Mouse (Mus musculus) stomach, embryonic 15.5 days (tissue): ENCODE measurements around the gene Nr2f6. TPM values are rescaled to one million over a fixed set of nuclear protein-coding genes. Genes with fewer than 3 reads are reported as not detected.
A peak's percentile ranks its signal among the peaks of the same experiment; 100 is the strongest.

Experiments used
- ATAC-seq: fragments of 200-750 bp; cut with Nextera tagmentation; 2 replicates; pipeline ENCODE4 v1.8.0; 2017; ENCODE audit warnings: low read depth, moderate number of reproducible peaks, moderate TSS enrichment; ENCODE audit not compliant: insufficient read depth, low FRiP score
- H3K27ac ChIP-seq: fragments of 300-500 bp; sonication (generic); 2 replicates; pipeline ENCODE4 v1.5.1; 2015; ENCODE audit warnings: mild to moderate bottlenecking, inconsistent platforms
- H3K27me3 ChIP-seq: fragments of 300-500 bp; sonication (generic); replicated peaks from 2 replicates; pipeline ENCODE4 v1.6.1; 2015; ENCODE audit warnings: inconsistent platforms
- H3K36me3 ChIP-seq: fragments of 300-500 bp; sonication (generic); 2 replicates; pipeline ENCODE4 v1.6.1; 2015; ENCODE audit warnings: inconsistent platforms
- H3K4me1 ChIP-seq: fragments of 300-500 bp; sonication (generic); 2 replicates; pipeline ENCODE4 v1.6.1; 2015; ENCODE audit warnings: inconsistent platforms
- H3K4me2 ChIP-seq: fragments of 300-500 bp; sonication (generic); 2 replicates; pipeline ENCODE4 v1.6.1; 2015; ENCODE audit warnings: mild to moderate bottlenecking, inconsistent platforms
- H3K4me3 ChIP-seq: fragments of 300-500 bp; sonication (generic); replicated peaks from 2 replicates; pipeline ENCODE4 v1.5.1; 2015; ENCODE audit warnings: inconsistent platforms
- H3K9ac ChIP-seq: fragments of 300-500 bp; sonication (generic); 2 replicates; pipeline ENCODE4 v1.6.1; 2015; ENCODE audit warnings: inconsistent platforms
- H3K9me3 ChIP-seq: fragments of 300-500 bp; sonication (generic); 2 replicates; pipeline ENCODE4 v1.6.1; 2016; ENCODE audit warnings: inconsistent platforms
- WGBS: fragments of 180-500 bp; shearing (Covaris S2); methylation state at CpG from one replicate; pipeline ENCODE4 v1.1.7; 2015; 5-methylcytosine and 5-hydroxymethylcytosine counted together
- polyA plus RNA-seq: library from polyadenylated mRNA; unstranded; fragments of >200 nt; fragmentation: Nextera tagmentation; extraction: Ambion mirVana; gene quantifications from 2 replicates; pipeline ENCODE4 v1.2.1, GENCODE M21; 2015

Nr2f6 gene
- polyA plus RNA-seq, 1 experiment from 2014 or later: 81.8 TPM

DNA sequence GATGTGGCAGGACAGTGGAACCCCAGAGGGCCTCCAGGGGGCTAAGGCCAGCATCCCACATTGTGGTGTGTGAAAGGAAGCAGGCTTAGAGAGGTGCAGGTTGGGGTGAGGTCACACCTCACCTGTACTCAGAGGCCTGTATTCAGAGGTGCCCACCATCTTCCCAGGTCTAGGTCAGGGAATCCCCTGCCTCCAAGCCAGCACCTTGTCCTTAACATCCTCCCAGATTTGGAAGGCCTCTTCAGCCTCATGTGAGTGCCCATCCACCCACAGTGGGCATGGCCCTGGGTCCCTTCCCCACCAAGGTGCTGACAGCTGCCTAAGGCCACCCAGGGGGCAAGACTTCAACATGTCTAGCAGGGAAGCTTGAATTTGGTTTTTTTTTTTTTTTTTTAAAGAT lies 19.7 kb upstream of the Nr2f6 start:
- Histone ChIP-seq H3K4me1 (peaks cover 17% of the 10 kb centered on the region), H3K9ac (no peak overlapping the region), H3K9me3 (no peaks in the 10 kb centered on the region), H3K4me3 (no peak overlapping the region), H3K4me2 (no peak overlapping the region), H3K27me3 (no peaks in the 10 kb centered on the region), H3K27ac (no peak overlapping the region), H3K36me3 (peaks cover 7% of the 10 kb centered on the region; the same call in 1 of the 2 replicates)
- no peak for ATAC-seq

DNA sequence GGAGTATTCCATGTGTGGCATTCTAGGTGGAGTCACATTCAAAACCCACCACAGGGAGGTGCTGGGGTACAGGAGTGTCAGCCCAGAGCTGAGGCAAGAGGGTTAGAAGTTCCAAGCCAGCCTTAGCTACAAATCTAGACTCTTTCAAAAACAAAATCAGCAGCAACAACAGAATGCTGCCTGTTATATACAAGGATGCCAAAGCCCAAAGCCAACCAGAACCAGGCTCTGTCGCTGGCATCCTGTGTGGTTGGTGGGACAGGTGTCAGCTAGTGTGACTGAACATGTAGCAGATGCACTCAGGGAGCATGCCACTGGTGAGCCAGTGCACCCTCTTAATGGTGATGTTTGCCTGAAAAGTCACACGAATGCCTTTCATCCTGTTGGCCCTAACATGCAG lies 19.1 kb upstream of the Nr2f6 start:
- ATAC-seq: no peak
- no peaks in the 10 kb centered on the region for H3K9me3 ChIP-seq
- no peak overlapping the region for H3K9ac ChIP-seq
- peaks cover 7% of the 10 kb centered on the region; the same call in 1 of the 2 replicates for H3K36me3 ChIP-seq
- WGBS: 93% methylated on average over 2 of the region's 2 CpGs
- no peak overlapping the region for H3K27ac ChIP-seq
- H3K4me3 ChIP-seq: no peak overlapping the region
- no peak overlapping the region for H3K4me2 ChIP-seq
- H3K4me1 ChIP-seq: peaks cover 15% of the 10 kb centered on the region
- no peaks in the 10 kb centered on the region for H3K27me3 ChIP-seq

DNA sequence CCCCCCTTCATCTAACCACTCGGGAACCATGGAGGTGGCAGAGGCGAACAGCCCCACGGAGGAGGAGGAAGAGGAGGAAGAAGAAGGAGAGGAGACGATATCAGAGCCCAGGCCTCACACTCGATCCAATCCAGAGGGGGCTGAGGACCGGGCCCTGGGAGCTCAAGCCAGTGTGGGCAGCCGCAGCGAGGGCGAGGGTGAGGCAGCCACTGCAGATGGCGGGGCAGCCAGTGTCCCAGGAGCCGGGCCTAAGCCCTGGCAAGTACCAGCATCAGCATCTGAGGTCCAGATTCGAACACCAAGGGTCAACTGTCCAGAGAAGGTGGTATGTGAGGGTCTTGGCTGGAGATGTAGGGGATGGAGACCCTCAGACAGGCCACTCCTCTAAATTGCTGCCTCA lies 15.9 kb upstream of the Nr2f6 start:
- H3K9ac ChIP-seq: no peak overlapping the region
- no peaks in the 10 kb centered on the region for H3K27me3 ChIP-seq
- peak overlapping the region; percentile 76 for H3K4me3 ChIP-seq
- H3K27ac ChIP-seq: no peak overlapping the region
- no peaks in the 10 kb centered on the region for H3K9me3 ChIP-seq
- peak overlapping the region; percentile 84 for H3K4me2 ChIP-seq
- 84% methylated on average over 12 of the region's 12 CpGs for WGBS
- peaks cover 7% of the 10 kb centered on the region; the same call in 1 of the 2 replicates for H3K36me3 ChIP-seq
- H3K4me1 ChIP-seq: peaks cover 12% of the 10 kb centered on the region
- ATAC-seq: no peak

DNA sequence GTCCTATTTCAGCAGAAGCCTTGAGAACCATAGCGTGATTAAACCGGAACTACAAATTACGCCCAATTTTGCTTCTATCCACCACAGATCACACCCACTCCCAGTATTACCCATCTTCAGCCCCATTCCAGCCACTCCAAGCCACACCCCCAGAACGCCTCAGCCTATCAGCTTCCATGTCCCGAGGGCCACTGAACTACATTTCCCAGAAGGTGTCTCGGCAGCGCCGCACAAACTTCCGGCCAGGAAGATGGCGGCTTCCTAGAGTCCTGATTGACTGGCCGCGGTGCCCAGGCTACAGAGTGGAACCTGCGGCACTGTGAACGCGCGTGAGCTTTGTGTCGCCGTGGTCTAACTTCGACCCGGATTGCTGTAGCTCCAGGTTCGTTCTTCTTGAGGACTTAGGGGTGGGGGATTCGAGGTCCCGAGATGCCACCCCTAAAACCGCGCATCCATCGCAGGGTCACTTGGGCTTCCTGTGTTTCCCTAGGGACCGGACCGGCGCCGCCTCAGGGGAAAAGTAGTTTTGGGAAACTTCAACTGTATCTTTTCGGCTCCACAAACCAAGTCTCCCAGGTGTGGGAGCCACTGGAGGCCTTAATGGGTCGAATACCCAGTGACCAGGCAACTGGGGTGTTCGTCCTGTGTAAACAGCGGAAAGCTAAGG lies 15.0 kb upstream of the Nr2f6 start, which contains the start of gene Babam1:
Gene Babam1, plus strand, starts transcription at position 223 of the 667 bp plus-strand sequence.
- peak; percentile 95 for ATAC-seq
- peak within 1 kb of the TSS; percentile 66 for H3K27ac ChIP-seq
- peaks cover 7% of the 10 kb centered on the region; the same call in 1 of the 2 replicates for H3K36me3 ChIP-seq
- no peaks in the 10 kb centered on the region for H3K27me3 ChIP-seq
- peak within 1 kb of the TSS; percentile 48 for H3K9ac ChIP-seq
- peak within 1 kb of the TSS; percentile 84 for H3K4me2 ChIP-seq
- no peaks in the 10 kb centered on the region for H3K9me3 ChIP-seq
- peaks cover 12% of the 10 kb centered on the region for H3K4me1 ChIP-seq
- H3K4me3 ChIP-seq: peak within 1 kb of the TSS; percentile 76
- under 1% methylated on average over 34 of the region's 34 CpGs for WGBS

DNA sequence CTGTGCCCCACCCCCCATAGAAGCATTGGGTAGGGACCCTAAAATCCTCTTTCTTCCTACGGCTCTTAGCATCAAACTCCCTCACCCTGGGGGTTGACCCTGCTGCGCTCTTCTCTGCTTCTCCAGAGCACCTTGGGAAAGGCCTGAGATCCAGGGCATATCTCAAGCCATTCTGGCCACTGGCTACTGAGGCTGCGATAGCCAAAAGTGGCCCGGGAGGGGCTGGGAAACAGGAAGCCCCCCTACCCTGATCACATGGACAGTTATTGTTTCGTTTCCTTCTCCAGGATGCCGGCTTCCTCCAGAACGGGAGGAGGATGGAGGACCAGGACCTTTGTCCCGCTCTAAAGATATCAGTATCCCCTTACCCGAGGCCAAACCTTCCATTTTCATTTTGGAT lies 13.9 kb upstream of the Nr2f6 start, which contains the start of gene Ushbp1:
Gene Ushbp1, minus strand, starts transcription at position 174 of the 400 bp plus-strand sequence.
- no peak within 1 kb of the TSS for H3K9ac ChIP-seq

DNA sequence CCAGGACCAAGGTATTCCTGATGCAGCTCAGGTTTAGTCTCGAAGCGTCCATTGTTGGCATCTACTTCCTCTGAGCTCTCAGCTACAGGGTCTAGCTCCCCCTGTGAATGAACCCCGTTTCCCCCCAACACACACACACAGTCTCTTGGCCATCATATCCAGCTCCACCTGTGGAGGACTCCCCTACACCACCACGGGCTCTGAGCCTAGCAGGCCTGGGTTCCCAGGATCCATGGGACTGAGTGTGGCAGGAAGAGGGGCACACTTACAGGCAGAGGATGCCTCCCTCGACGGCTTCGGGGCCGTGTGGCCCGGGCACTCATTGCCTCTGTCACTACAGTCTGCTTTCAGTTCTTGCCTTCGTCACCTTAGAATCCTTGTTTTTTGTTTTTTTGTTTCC lies 13.3 kb upstream of the Nr2f6 start:
- Histone ChIP-seq H3K9ac (no peak overlapping the region), H3K4me1 (peaks cover 12% of the 10 kb centered on the region), H3K27ac (no peak overlapping the region), H3K4me3 (0 out of 2 replicates have a peak overlapping the region, but pooled peaks have one; percentile 2), H3K4me2 (no peak overlapping the region), H3K9me3 (no peaks in the 10 kb centered on the region), H3K36me3 (peaks cover 7% of the 10 kb centered on the region; the same call in 1 of the 2 replicates), H3K27me3 (no peaks in the 10 kb centered on the region)
- ATAC-seq: no peak
- WGBS: 85% methylated on average over 10 of the region's 10 CpGs

More for the DNA sequence above, 13.9 kb upstream of the Nr2f6 start, which contains the start of gene Ushbp1:
- peak within 1 kb of the TSS; percentile 76 for H3K4me3 ChIP-seq
- 80% methylated on average over 9 of the region's 9 CpGs for WGBS
- no peak for ATAC-seq
- peak within 1 kb of the TSS; percentile 66 for H3K27ac ChIP-seq
- H3K27me3 ChIP-seq: no peaks in the 10 kb centered on the region
- H3K4me2 ChIP-seq: peak within 1 kb of the TSS; percentile 44
- H3K9me3 ChIP-seq: no peaks in the 10 kb centered on the region
- peaks cover 12% of the 10 kb centered on the region for H3K4me1 ChIP-seq
- H3K36me3 ChIP-seq: peaks cover 7% of the 10 kb centered on the region; the same call in 1 of the 2 replicates

DNA sequence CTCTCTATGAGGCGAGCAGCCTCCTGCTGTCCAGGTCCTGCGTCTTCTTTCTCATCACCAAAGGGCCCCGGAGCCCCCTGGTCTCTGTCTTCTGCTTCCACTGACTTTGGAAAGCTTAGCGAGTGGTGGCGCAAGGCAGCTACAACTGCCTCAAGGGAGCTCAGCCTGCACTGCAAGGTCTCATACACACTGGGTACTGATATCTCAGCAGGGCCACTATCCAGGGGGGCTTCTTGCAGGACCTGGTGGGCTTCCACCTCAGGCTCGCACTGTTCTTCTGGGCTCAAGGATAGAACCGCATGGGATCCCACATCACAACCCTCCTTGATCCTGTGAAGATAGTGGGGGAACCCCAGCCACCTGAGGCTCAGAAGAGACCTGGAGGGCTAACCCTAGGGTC lies 12.7 kb upstream of the Nr2f6 start:
- Histone ChIP-seq H3K4me1 (peaks cover 12% of the 10 kb centered on the region), H3K9ac (no peak overlapping the region), H3K27ac (no peak overlapping the region), H3K36me3 (peaks cover 7% of the 10 kb centered on the region; the same call in 1 of the 2 replicates), H3K9me3 (no peaks in the 10 kb centered on the region), H3K4me2 (peak overlapping the region; percentile 17; the same call in 1 of the 2 replicates), H3K27me3 (no peaks in the 10 kb centered on the region), H3K4me3 (no peak overlapping the region)
- 74% methylated on average over 7 of the region's 7 CpGs for WGBS
- no peak for ATAC-seq

DNA sequence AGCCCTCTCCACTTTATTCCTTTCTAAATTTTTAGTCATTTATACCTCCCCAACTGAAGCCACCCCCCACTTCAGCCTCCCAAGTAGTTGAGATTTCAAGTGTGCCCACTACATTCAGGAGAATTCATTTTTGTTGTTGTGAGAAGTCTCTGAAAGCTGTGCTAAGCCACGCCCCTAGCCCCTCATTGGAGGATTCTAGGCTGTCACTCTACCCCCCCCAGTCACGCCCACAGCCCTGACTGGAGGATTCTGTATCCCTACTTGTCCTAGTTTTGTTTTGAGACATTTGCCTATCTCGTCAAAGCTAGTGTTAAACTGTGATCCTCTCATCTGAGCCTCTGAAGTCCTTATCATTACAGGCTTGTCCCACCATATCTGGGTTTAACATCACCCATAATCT lies 11.1 kb upstream of the Nr2f6 start:
- 13% methylated on average over 3 of the region's 3 CpGs for WGBS
- Histone ChIP-seq H3K27ac (no peak overlapping the region), H3K4me2 (peak overlapping the region; percentile 19; the same call in 1 of the 2 replicates), H3K4me3 (0 out of 2 replicates have a peak overlapping the region, but pooled peaks have one; percentile 5), H3K27me3 (no peaks in the 10 kb centered on the region), H3K9me3 (no peaks in the 10 kb centered on the region), H3K4me1 (peaks cover 12% of the 10 kb centered on the region), H3K9ac (no peak overlapping the region), H3K36me3 (no peaks in the 10 kb centered on the region)
- no peak for ATAC-seq

DNA sequence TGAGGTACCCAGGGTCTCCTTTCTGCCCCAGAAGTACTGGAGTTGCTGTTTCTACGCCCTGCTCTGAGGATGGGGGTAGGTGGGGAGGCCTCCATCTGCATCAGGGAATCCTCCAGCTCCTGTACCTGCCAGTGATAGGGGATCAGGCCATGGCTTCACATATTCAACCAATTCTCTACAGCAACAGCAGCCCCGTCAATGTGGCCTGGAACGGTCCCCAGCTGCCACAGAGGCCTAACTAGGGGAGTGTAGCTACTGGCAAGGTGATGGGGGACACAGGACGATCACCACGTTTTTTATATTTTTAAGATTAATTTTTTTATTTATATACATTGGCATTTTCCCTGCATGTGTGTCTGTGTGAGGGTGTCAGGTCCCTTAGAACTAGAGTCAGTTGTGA lies 10.6 kb upstream of the Nr2f6 start:
- H3K9me3 ChIP-seq: no peaks in the 10 kb centered on the region
- H3K27me3 ChIP-seq: no peaks in the 10 kb centered on the region
- H3K4me2 ChIP-seq: no peak overlapping the region
- H3K27ac ChIP-seq: no peak overlapping the region
- H3K4me3 ChIP-seq: no peak overlapping the region
- H3K9ac ChIP-seq: no peak overlapping the region
- WGBS: 71% methylated on average over 5 of the region's 5 CpGs
- H3K4me1 ChIP-seq: peaks cover 7% of the 10 kb centered on the region
- H3K36me3 ChIP-seq: no peaks in the 10 kb centered on the region
- ATAC-seq: no peak

DNA sequence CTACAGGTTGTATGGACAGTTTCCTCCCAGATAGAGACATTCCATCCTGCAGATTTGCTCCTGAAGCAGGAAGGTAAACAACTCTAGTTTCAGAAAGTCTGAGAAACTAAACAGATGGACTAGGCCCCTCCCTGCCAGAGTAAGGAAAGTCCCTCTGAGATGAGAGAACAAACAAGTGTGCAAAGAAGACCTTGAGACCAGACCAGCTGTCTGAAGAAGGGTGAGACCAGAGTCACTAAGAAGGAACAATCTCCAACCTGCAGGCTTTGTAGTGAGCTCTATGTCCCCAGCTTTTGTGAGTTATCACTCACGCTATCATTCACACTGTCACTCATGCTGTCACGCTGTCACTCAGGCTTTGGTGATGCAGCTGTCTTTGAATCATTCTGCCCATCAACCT lies 9.9 kb upstream of the Nr2f6 start:
- 75% methylated on average over 2 of the region's 2 CpGs for WGBS
- H3K27ac ChIP-seq: no peak overlapping the region
- H3K9me3 ChIP-seq: no peaks in the 10 kb centered on the region
- H3K4me2 ChIP-seq: no peak overlapping the region
- H3K4me3 ChIP-seq: no peak overlapping the region
- no peak for ATAC-seq
- H3K27me3 ChIP-seq: no peaks in the 10 kb centered on the region
- H3K36me3 ChIP-seq: no peaks in the 10 kb centered on the region
- H3K9ac ChIP-seq: no peak overlapping the region
- peaks cover 4% of the 10 kb centered on the region; the same call in 1 of the 2 replicates for H3K4me1 ChIP-seq

DNA sequence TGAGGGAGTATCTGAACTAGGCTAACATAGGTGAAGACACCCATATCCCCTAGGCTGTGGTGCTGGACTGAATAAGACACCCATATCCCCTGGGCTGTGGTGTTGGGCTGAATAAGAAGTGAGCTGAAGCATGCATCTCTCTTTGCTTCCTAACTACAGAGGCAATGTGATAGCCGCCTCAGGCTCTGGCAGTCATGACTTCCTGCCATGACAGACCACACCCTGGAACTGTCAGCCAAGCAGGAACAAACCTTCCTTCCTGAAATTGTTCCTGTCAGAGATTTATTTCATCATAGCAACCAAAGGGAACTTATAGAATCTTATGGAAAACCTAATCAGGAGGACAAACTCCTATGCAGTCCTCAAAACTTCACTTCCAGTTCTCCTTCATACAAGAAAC lies 6.5 kb upstream of the Nr2f6 start:
- Histone ChIP-seq H3K4me1 (peaks cover 6% of the 10 kb centered on the region), H3K9me3 (no peaks in the 10 kb centered on the region), H3K4me3 (no peak overlapping the region), H3K27me3 (no peaks in the 10 kb centered on the region), H3K27ac (no peak overlapping the region), H3K9ac (no peak overlapping the region), H3K36me3 (no peaks in the 10 kb centered on the region), H3K4me2 (no peak overlapping the region)
- no peak for ATAC-seq
- 47% methylated on average over 1 of the region's 1 CpGs for WGBS

DNA sequence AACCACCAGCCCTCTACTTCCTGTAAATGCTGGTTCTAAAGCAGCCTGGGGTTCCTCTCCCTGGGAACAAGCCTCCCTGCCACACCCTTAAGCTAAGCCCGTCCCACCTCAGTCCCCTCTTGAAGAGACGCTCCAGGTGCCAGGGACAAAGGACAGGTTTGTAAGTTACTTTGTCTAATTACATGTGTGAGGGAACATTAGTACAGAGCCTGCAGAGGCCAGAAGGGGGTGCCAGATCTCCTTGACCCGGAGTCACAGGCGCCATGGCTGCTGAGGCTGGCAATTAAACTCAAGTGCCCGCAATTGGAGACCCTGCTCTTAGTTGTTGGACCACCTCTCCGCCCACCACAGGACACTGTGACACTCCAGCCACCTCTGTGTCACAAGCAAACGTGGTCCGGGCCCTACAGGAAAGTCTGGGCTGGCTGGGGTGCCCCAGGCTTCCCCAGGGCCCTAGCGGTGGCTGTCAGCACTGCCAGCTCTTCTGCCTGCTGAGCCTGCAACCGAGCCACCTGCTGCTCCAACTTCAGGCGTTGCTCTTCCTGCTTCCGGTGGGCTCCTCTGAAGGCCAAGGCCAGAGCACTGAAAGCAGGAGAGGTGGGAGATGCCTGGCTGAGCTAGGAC lies 3.6 kb upstream of the Nr2f6 start:
- no peak for ATAC-seq
- no peaks in the 10 kb centered on the region for H3K36me3 ChIP-seq
- H3K4me3 ChIP-seq: no peak overlapping the region
- no peaks in the 10 kb centered on the region for H3K27me3 ChIP-seq
- 72% methylated on average over 12 of the region's 12 CpGs for WGBS
- H3K4me2 ChIP-seq: no peak overlapping the region
- H3K4me1 ChIP-seq: peaks cover 17% of the 10 kb centered on the region
- H3K9me3 ChIP-seq: no peaks in the 10 kb centered on the region
- H3K27ac ChIP-seq: no peak overlapping the region; the same call in 1 of the 2 replicates
- no peak overlapping the region for H3K9ac ChIP-seq
